Mouse (Mus musculus) testis, postnatal 14 days (tissue): Measurements from ENCODE around the gene Cst9.

ENCODE experiments used
- DNase-seq: peaks from one replicate; pipeline ENCODE4 v3.0.0; 2021; ENCODE audit warnings: low spot score

Cst9 gene

GRCm38 (mm10) chr2:148877016-148877770 is 42.2 kb downstream of the Cst9 start:
- DNase-seq, result peak; percentile 15

GRCm38 (mm10) chr2:148878641-148879130 is 43.7 kb downstream of the Cst9 start:
- no peak for DNase-seq

- no peak for DNase-seq
Measured at GRCm38 (mm10) chr2:148879199-148879598, 44.3 kb downstream of the Cst9 start.

- no peak for DNase-seq
Measured at GRCm38 (mm10) chr2:148884738-148885137, 49.8 kb downstream of the Cst9 start.
